ENCODE assay signal across 24 mouse cellular contexts in genomic region chr7:129375306-129375705, GRCm38 (mm10).
DNase-seq lines count a peak whose midpoint lies in the region; ATAC-seq and TF ChIP-seq lines count a peak whose summit lies in the region.
"Had no signal": no experiment of that assay in that cellular context is flagged by ENCODE, and none has a peak within 500 bp of the region (broad histone marks: within the 10 kb centered on the region; RNA-seq: fewer than 3 reads in every experiment).

No protein-coding gene starts in this region.

- H3K4me3 ChIP-seq in megakaryocyte, embryonic 14.5 days (replicated peaks): peak overlapping the region; percentile 23
- no peak overlapping the region for H3K4me3 ChIP-seq in hindbrain, postnatal 0 days (ENCODE audit: low read length)
- H3K4me3 ChIP-seq: embryonic facial prominence, embryonic 10.5 days; embryonic facial prominence, embryonic 12.5 days; forebrain, embryonic 13.5 days had no signal

- H3K4me2 ChIP-seq in hindbrain, postnatal 0 days (ENCODE audit: low read depth, low read length): no peak overlapping the region
- H3K4me2 ChIP-seq: embryonic facial prominence, embryonic 12.5 days; forebrain, embryonic 13.5 days had no signal

- H3K36me3 ChIP-seq in megakaryocyte, embryonic 14.5 days (replicated peaks; ENCODE audit: low read length): no peaks in the 10 kb centered on the region
- H3K36me3 ChIP-seq in hindbrain, postnatal 0 days (ENCODE audit: insufficient read depth, low read length): no peaks in the 10 kb centered on the region
- H3K36me3 ChIP-seq: embryonic facial prominence, embryonic 10.5 days; embryonic facial prominence, embryonic 12.5 days; G1E had no signal

- WGBS in hindbrain, postnatal 0 days: 97% methylated on average over 1 of the region's 1 CpGs

- H3K27me3 ChIP-seq in megakaryocyte, embryonic 14.5 days (replicated peaks): no peaks in the 10 kb centered on the region
- H3K27me3 ChIP-seq in hindbrain, postnatal 0 days (ENCODE audit: insufficient read depth, low read length): no peaks in the 10 kb centered on the region
- H3K27me3 ChIP-seq: embryonic facial prominence, embryonic 12.5 days; forebrain, embryonic 13.5 days; Patski had no signal

- intact Hi-C loops in heart, postnatal 36 days (cut with DNase I): no loop called here

- no peaks in the 10 kb centered on the region for H3K4me1 ChIP-seq in megakaryocyte, embryonic 14.5 days
- no peaks in the 10 kb centered on the region for H3K4me1 ChIP-seq in hindbrain, postnatal 0 days (ENCODE audit: insufficient read depth, low read length)
- H3K4me1 ChIP-seq: embryonic facial prominence, embryonic 10.5 days; embryonic facial prominence, embryonic 12.5 days; forebrain, embryonic 13.5 days had no signal

- no peak for TF ChIP-seq CTCF in hindbrain, postnatal 0 days (IDR thresholded peaks at IDR 0.05; ENCODE audit: low read depth)

- peaks cover 21% of the 10 kb centered on the region for H3K9me3 ChIP-seq in megakaryocyte, embryonic 14.5 days
- H3K9me3 ChIP-seq in hindbrain, postnatal 0 days (ENCODE audit: low read length): no peaks in the 10 kb centered on the region
- H3K9me3 ChIP-seq: embryonic facial prominence, embryonic 10.5 days; embryonic facial prominence, embryonic 12.5 days; forebrain, embryonic 13.5 days had no signal

- no peak for ATAC-seq in megakaryocyte, adult 5-6 weeks (ENCODE audit: poor library complexity, severe bottlenecking)
- no peak for ATAC-seq in hindbrain, postnatal 0 days
- ATAC-seq: activated CD4-positive, CD25-positive, alpha-beta regulatory T cell, adult 4 months; CD4-positive, CD25-positive, alpha-beta regulatory T cell, adult 4 months; forebrain, embryonic 13.5 days; Patski had no signal

- no peak overlapping the region for H3K27ac ChIP-seq in hindbrain, postnatal 0 days
- H3K27ac ChIP-seq: embryonic facial prominence, embryonic 10.5 days; embryonic facial prominence, embryonic 12.5 days; forebrain, embryonic 13.5 days had no signal

- DNase-seq in heart, adult 11 months: peak; percentile 59
- DNase-seq in heart, postnatal 36 days: no peak
- DNase-seq in lung, postnatal 14 days: peak; percentile 32
- DNase-seq in lung, postnatal 36 days: peak; percentile 63
- DNase-seq in frontal cortex, postnatal 36 days (ENCODE audit: low spot score in 2 of 2): no peak
- no peak for DNase-seq in hindbrain, postnatal 0 days (ENCODE audit: low spot score)
- DNase-seq: adrenal gland, adult 8-10 months; adrenal gland, postnatal 14 days; adrenal gland, postnatal 36 days; B cell, adult 2 months; cerebellum, adult 11-12 months; cerebellum, adult 2 months; cerebellum, adult 9-10 months; cerebellum, postnatal 10 days; cerebellum, postnatal 25 days had no signal

- no peak overlapping the region for H3K9ac ChIP-seq in hindbrain, postnatal 0 days (replicated peaks; ENCODE audit: low read length)
- H3K9ac ChIP-seq: embryonic facial prominence, embryonic 12.5 days; forebrain, embryonic 13.5 days had no signal

Comparison
In these comparisons a context has a peak if more than half of its experiments do, and no peak if none do; other contexts are left out.
1. DNase-seq: peak in heart, adult 11 months (single experiment), lung, postnatal 14 days (single experiment) and lung, postnatal 36 days (single experiment); none in heart, postnatal 36 days (0 of 2), frontal cortex, postnatal 36 days (0 of 2) and hindbrain, postnatal 0 days (single experiment).